24 mouse cellular contexts compared by ENCODE assay signal in the genomic region with DNA sequence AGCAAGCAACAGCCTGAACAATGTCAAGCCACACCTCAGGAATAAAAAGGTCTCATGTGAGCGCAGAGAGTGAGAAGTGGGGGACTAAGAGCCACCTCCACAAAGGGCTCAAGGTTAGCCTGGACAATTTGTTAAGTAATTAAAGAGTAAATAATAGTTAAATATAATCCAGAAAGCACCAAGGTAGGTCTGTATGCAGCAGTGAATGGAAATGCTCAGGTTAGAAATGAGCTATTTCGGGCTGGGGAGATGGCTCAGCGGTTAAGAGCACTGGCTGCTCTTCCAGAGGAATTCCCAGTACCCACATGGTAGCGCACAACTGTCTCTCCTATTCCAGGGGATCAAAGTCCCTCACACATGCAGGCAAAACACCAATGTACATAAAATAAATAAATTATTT. TPM values are rescaled to one million over a fixed set of nuclear protein-coding genes. Genes with fewer than 3 reads are reported as not detected.
DNase-seq lines count a peak whose midpoint lies in the region; ATAC-seq and TF ChIP-seq lines count a peak whose summit lies in the region.
"Had no signal": no experiment of that assay in that cellular context is flagged by ENCODE, and none has a peak within 500 bp of the region (broad histone marks: within the 10 kb centered on the region; RNA-seq: fewer than 3 reads in every experiment).

No protein-coding gene starts in this region.

- no peak for ATAC-seq in heart, embryonic 15.5 days (replicated peaks; ENCODE audit: insufficient number of reproducible peaks, insufficient read depth, low FRiP score, low read depth)
- ATAC-seq in kidney, embryonic 15.5 days (replicated peaks; ENCODE audit: low FRiP score) = no peak
- ATAC-seq: CD4-positive, CD25-positive, alpha-beta regulatory T cell, adult 4 months; forebrain, embryonic 14.5 days; forebrain, postnatal 0 days; hindbrain, postnatal 0 days; inflammation-experienced regulatory T-cells, adult 6 months had no signal

- H3K4me2 ChIP-seq in heart, embryonic 15.5 days = no peak overlapping the region
- no peak overlapping the region for H3K4me2 ChIP-seq in kidney, embryonic 15.5 days
- H3K4me2 ChIP-seq: embryonic facial prominence, embryonic 12.5 days; embryonic facial prominence, embryonic 15.5 days; hindbrain, embryonic 14.5 days had no signal

- no peaks in the 10 kb centered on the region for H3K9me3 ChIP-seq in heart, embryonic 15.5 days (replicated peaks)
- no peaks in the 10 kb centered on the region for H3K9me3 ChIP-seq in kidney, embryonic 15.5 days (replicated peaks)
- H3K9me3 ChIP-seq: embryonic facial prominence, embryonic 12.5 days; embryonic facial prominence, embryonic 15.5 days had no signal

- peaks cover 54% of the 10 kb centered on the region for H3K4me1 ChIP-seq in heart, embryonic 15.5 days (replicated peaks)
- peaks cover 44% of the 10 kb centered on the region for H3K4me1 ChIP-seq in kidney, adult 2 months (ENCODE audit: control insufficient read depth, insufficient read depth, low read length)
- H3K4me1 ChIP-seq in kidney, embryonic 15.5 days = peaks cover 51% of the 10 kb centered on the region

- WGBS in heart, embryonic 15.5 days = 57% methylated on average over 4 of the region's 4 CpGs
- 60% methylated on average over 4 of the region's 4 CpGs for WGBS in kidney, adult 2 months
- WGBS in kidney, embryonic 15.5 days = 85% methylated on average over 4 of the region's 4 CpGs

- TF ChIP-seq CTCF in kidney, adult 2 months (conservative IDR thresholded peaks at IDR 0.05; ENCODE audit: insufficient read depth, insufficient read length, low read depth, low read length) = no peak

- H3K4me3 ChIP-seq in heart, embryonic 15.5 days = no peak overlapping the region
- H3K4me3 ChIP-seq in kidney, adult 2 months (ENCODE audit: insufficient read depth, low read depth, low read length) = no peak overlapping the region
- H3K4me3 ChIP-seq in kidney, embryonic 15.5 days (replicated peaks) = no peak overlapping the region
- H3K4me3 ChIP-seq: embryonic facial prominence, embryonic 12.5 days; embryonic facial prominence, embryonic 15.5 days; gastrocnemius, adult 2 months had no signal

- H3K9ac ChIP-seq in heart, embryonic 15.5 days = no peak overlapping the region
- H3K9ac ChIP-seq in kidney, embryonic 15.5 days = no peak overlapping the region
- H3K9ac ChIP-seq: embryonic facial prominence, embryonic 12.5 days; embryonic facial prominence, embryonic 15.5 days; forebrain, postnatal 0 days; hindbrain, embryonic 14.5 days had no signal

- intact Hi-C loops in heart, postnatal 10 days (cut with DNase I) = no loop called here

- TF ChIP-seq POLR2A in kidney, adult 2 months (IDR thresholded peaks at IDR 0.05; ENCODE audit: low read depth, low read length) = no peak

- H3K27ac ChIP-seq in heart, embryonic 15.5 days = peak overlapping the region; percentile 31; the same call in 1 of the 2 replicates
- H3K27ac ChIP-seq in kidney, adult 2 months (ENCODE audit: insufficient read depth, low read depth, low read length) = no peak overlapping the region
- H3K27ac ChIP-seq in kidney, embryonic 15.5 days = no peak overlapping the region
- H3K27ac ChIP-seq: embryonic facial prominence, embryonic 12.5 days; embryonic facial prominence, embryonic 15.5 days; gastrocnemius, adult 2 months; hindbrain, embryonic 14.5 days; hindbrain, postnatal 0 days had no signal

- H3K36me3 ChIP-seq in heart, embryonic 15.5 days = no peaks in the 10 kb centered on the region
- H3K36me3 ChIP-seq in kidney, adult 2 months (ENCODE audit: control insufficient read depth, insufficient read depth, low read length) = no peaks in the 10 kb centered on the region
- H3K36me3 ChIP-seq in kidney, embryonic 15.5 days = no peaks in the 10 kb centered on the region
- H3K36me3 ChIP-seq: embryonic facial prominence, embryonic 12.5 days; embryonic facial prominence, embryonic 15.5 days had no signal

- no peaks in the 10 kb centered on the region for H3K27me3 ChIP-seq in heart, embryonic 15.5 days
- H3K27me3 ChIP-seq in kidney, adult 2 months (replicated peaks; ENCODE audit: control insufficient read depth, insufficient read depth, low read length) = no peaks in the 10 kb centered on the region
- H3K27me3 ChIP-seq in kidney, embryonic 15.5 days = no peaks in the 10 kb centered on the region

- DNase-seq in heart, postnatal 10 days = no peak
- peak; percentile 61 for DNase-seq in kidney, adult 2 months
- DNase-seq in kidney, adult 18-20 months = no peak
- DNase-seq in kidney, postnatal 14 days = peak; percentile 27
- DNase-seq: adrenal gland, adult 2 months; adrenal gland, postnatal 14 days; cerebellum, adult 11 months; cerebellum, adult 2 months; cerebellum, adult 9-11 months; cerebellum, postnatal 25 days; forebrain, postnatal 0 days; gastrocnemius, adult 2 months; gastrocnemius, postnatal 14 days; heart, adult 11 months; heart, postnatal 4 days had no signal

RNA-seq across cellular contexts. Expression of gene Cux1, which starts 59.7 kb away (rescaled TPM):
- polyA plus RNA-seq in heart, embryonic 15.5 days (2015; fragmentation: Nextera tagmentation; extraction: Ambion mirVana) = 71.2 and 82.1 TPM in 2 replicates
- 100 to 1,000 TPM; 113 to 119 TPM for total RNA-seq in heart, postnatal 10 days (2021)
- 126 and 136 TPM in 2 replicates for polyA plus RNA-seq in kidney, adult 2 months (2012; rRNA removed)
- polyA plus RNA-seq in kidney, embryonic 15.5 days (2015; fragmentation: Nextera tagmentation; extraction: Ambion mirVana) = 108 and 110 TPM in 2 replicates

Comparison
In these comparisons a context has a peak if more than half of its experiments do, and no peak if none do; other contexts are left out.
1. DNase-seq: peak in kidney, adult 2 months (single experiment) and kidney, postnatal 14 days (single experiment); none in heart, postnatal 10 days (0 of 2) and kidney, adult 18-20 months (single experiment).